Mouse (Mus musculus) limb, embryonic 14.5 days (tissue): ENCODE results near the gene Cog6. TPM values are rescaled to one million over a fixed set of nuclear protein-coding genes. Genes with fewer than 3 reads are reported as not detected.
A peak's percentile ranks its signal among the peaks of the same experiment; 100 is the strongest.

Source experiments
- ATAC-seq: fragments of 200-750 bp; cut with Nextera tagmentation; 2 replicates; pipeline ENCODE4 v1.8.0; 2017; ENCODE audit warnings: low read depth, moderate number of reproducible peaks, moderate TSS enrichment; ENCODE audit not compliant: low FRiP score
- DNase-seq: peaks from one replicate; pipeline ENCODE4 v3.0.0-alpha.2; 2015; ENCODE audit warnings: low spot score
- H3K27ac ChIP-seq: fragments of 300-500 bp; sonication (generic); replicated peaks from 2 replicates; pipeline ENCODE4 v1.5.1; 2014; ENCODE audit warnings: low read depth, mild to moderate bottlenecking, low read length, moderate library complexity, mixed read lengths
- H3K27me3 ChIP-seq: fragments of 300-500 bp; sonication (generic); 2 replicates; pipeline ENCODE4 v1.6.1; 2014; ENCODE audit warnings: low read length, mixed read lengths; ENCODE audit not compliant: control insufficient read depth, insufficient read depth
- H3K36me3 ChIP-seq: fragments of 300-500 bp; sonication (generic); 2 replicates; pipeline ENCODE4 v1.6.1; 2014; ENCODE audit warnings: mild to moderate bottlenecking, low read length, moderate library complexity, mixed read lengths; ENCODE audit not compliant: control insufficient read depth, insufficient read depth
- H3K4me1 ChIP-seq: fragments of 300-500 bp; sonication (generic); 2 replicates; pipeline ENCODE4 v1.6.1; 2014; ENCODE audit warnings: antibody characterized with exemption, low read length, mixed read lengths; ENCODE audit not compliant: control insufficient read depth, insufficient read depth
- H3K4me2 ChIP-seq: fragments of 300-500 bp; sonication (generic); replicated peaks from 2 replicates; pipeline ENCODE4 v1.6.1; 2014; ENCODE audit warnings: low read depth, mild to moderate bottlenecking, low read length, moderate library complexity; ENCODE audit not compliant: severe bottlenecking
- H3K4me3 ChIP-seq: fragments of 300-500 bp; sonication (generic); replicated peaks from 2 replicates; pipeline ENCODE4 v1.5.1; 2014; ENCODE audit warnings: low read length
- H3K9ac ChIP-seq: fragments of 300-500 bp; sonication (generic); 2 replicates; pipeline ENCODE4 v1.6.1; 2014; ENCODE audit warnings: mild to moderate bottlenecking, low read depth, low read length, moderate library complexity; ENCODE audit not compliant: severe bottlenecking
- H3K9me3 ChIP-seq: fragments of 300-500 bp; sonication (generic); 2 replicates; pipeline ENCODE4 v1.6.1; 2016; ENCODE audit warnings: low read length; ENCODE audit not compliant: control insufficient read depth
- POLR2A ChIP-seq: fragments of 200-500 bp; IDR thresholded peaks from 2 replicates; pipeline ENCODE4 v1.8.0; 2012; ENCODE audit warnings: inconsistent platforms, mild to moderate bottlenecking, moderate library complexity, borderline replicate concordance; ENCODE audit not compliant: insufficient read depth, insufficient read length; ENCODE audit errors: extremely low read depth
- WGBS: fragments of 180-500 bp; shearing (Covaris S2); extraction: QIAGEN DNeasy Blood & Tissue Kit; methylation state at CpG from one replicate; pipeline ENCODE4 v1.1.7; 2014; 5-methylcytosine and 5-hydroxymethylcytosine counted together
- polyA plus RNA-seq, 2 experiments: library from polyadenylated mRNA; depleted of rRNA in 1 of 2; stranded (reverse) in 1 of 2; unstranded in 1 of 2; fragments of >200 nt; fragmentation: Nextera tagmentation in 1 of 2; extraction: Ambion mirVana in 1 of 2; gene quantifications; 2 replicates each; pipeline versions ENCODE4 v1.2.1 to v1.2.3; 2012 to 2014

Gene Cog6
- polyA plus RNA-seq, 2 experiments: 41.3 to 52.8 TPM

GRCm38 (mm10) chr3:52953831-52954230 is 63.2 kb downstream of the Cog6 start:
- H3K36me3 ChIP-seq: no peaks in the 10 kb centered on the region
- no peak overlapping the region for H3K27ac ChIP-seq
- no peak for TF ChIP-seq POLR2A
- no peak for ATAC-seq
- H3K27me3 ChIP-seq: no peaks in the 10 kb centered on the region
- H3K4me1 ChIP-seq: peaks cover 17% of the 10 kb centered on the region
- DNase-seq: no peak
- no peak overlapping the region for H3K4me2 ChIP-seq
- H3K4me3 ChIP-seq: no peak overlapping the region
- no peak overlapping the region for H3K9ac ChIP-seq
- 75% methylated on average over 1 of the region's 1 CpGs for WGBS
- H3K9me3 ChIP-seq: no peaks in the 10 kb centered on the region

GRCm38 (mm10) chr3:52948824-52949223 is 68.2 kb downstream of the Cog6 start:
- H3K27me3 ChIP-seq: no peaks in the 10 kb centered on the region
- H3K4me2 ChIP-seq: no peak overlapping the region
- DNase-seq (no peak), ATAC-seq (no peak)
- 93% methylated on average over 5 of the region's 5 CpGs for WGBS
- no peaks in the 10 kb centered on the region for H3K9me3 ChIP-seq
- TF ChIP-seq POLR2A: no peak
- no peak overlapping the region for H3K4me3 ChIP-seq
- no peaks in the 10 kb centered on the region for H3K4me1 ChIP-seq
- H3K27ac ChIP-seq: no peak overlapping the region
- H3K36me3 ChIP-seq: no peaks in the 10 kb centered on the region
- no peak overlapping the region for H3K9ac ChIP-seq

GRCm38 (mm10) chr3:52947444-52947843 is 69.6 kb downstream of the Cog6 start:
- no peak for TF ChIP-seq POLR2A
- no peaks in the 10 kb centered on the region for H3K27me3 ChIP-seq
- H3K9me3 ChIP-seq: no peaks in the 10 kb centered on the region
- no peak overlapping the region for H3K4me3 ChIP-seq
- ATAC-seq (no peak), DNase-seq (no peak)
- no peaks in the 10 kb centered on the region for H3K36me3 ChIP-seq
- WGBS: 85% methylated on average over 5 of the region's 5 CpGs
- no peak overlapping the region for H3K27ac ChIP-seq
- H3K4me2 ChIP-seq: no peak overlapping the region
- H3K4me1 ChIP-seq: no peaks in the 10 kb centered on the region
- no peak overlapping the region for H3K9ac ChIP-seq

GRCm38 (mm10) chr3:52940832-52941468 is 76.1 kb downstream of the Cog6 start:
- H3K9me3 ChIP-seq: no peaks in the 10 kb centered on the region
- no peak overlapping the region for H3K27ac ChIP-seq
- no peaks in the 10 kb centered on the region for H3K36me3 ChIP-seq
- no peak overlapping the region for H3K4me3 ChIP-seq
- peak; percentile 55 for ATAC-seq
- H3K9ac ChIP-seq: no peak overlapping the region
- peaks cover 6% of the 10 kb centered on the region for H3K4me1 ChIP-seq
- H3K27me3 ChIP-seq: no peaks in the 10 kb centered on the region
- TF ChIP-seq POLR2A: no peak
- peak; percentile 70 for DNase-seq
- 0 out of 2 replicates have a peak overlapping the region, but pooled peaks have one; percentile 2 for H3K4me2 ChIP-seq
- 16% methylated on average over 10 of the region's 10 CpGs for WGBS

GRCm38 (mm10) chr3:52938398-52938797 is 78.6 kb downstream of the Cog6 start:
- H3K27me3 ChIP-seq: no peaks in the 10 kb centered on the region
- 76% methylated on average over 5 of the region's 5 CpGs for WGBS
- no peaks in the 10 kb centered on the region for H3K36me3 ChIP-seq
- H3K4me3 ChIP-seq: no peak overlapping the region
- H3K4me2 ChIP-seq: no peak overlapping the region
- no peaks in the 10 kb centered on the region for H3K9me3 ChIP-seq
- no peak overlapping the region for H3K9ac ChIP-seq
- no peak overlapping the region for H3K27ac ChIP-seq
- DNase-seq (no peak), ATAC-seq (no peak)
- H3K4me1 ChIP-seq: peaks cover 6% of the 10 kb centered on the region
- TF ChIP-seq POLR2A: no peak
